Mouse (Mus musculus) liver, embryonic 14.5 days (tissue): ENCODE data around the gene Denr.

Experiments
- CTCF ChIP-seq: IDR thresholded peaks from 2 replicates; pipeline ENCODE4 v1.5.1; 2016; ENCODE audit warnings: antibody characterized with exemption, low read depth, control low read depth
- EP300 ChIP-seq: IDR thresholded peaks from 2 replicates; pipeline ENCODE4 v1.6.1; 2016; ENCODE audit warnings: antibody characterized with exemption, low read depth

DNA sequence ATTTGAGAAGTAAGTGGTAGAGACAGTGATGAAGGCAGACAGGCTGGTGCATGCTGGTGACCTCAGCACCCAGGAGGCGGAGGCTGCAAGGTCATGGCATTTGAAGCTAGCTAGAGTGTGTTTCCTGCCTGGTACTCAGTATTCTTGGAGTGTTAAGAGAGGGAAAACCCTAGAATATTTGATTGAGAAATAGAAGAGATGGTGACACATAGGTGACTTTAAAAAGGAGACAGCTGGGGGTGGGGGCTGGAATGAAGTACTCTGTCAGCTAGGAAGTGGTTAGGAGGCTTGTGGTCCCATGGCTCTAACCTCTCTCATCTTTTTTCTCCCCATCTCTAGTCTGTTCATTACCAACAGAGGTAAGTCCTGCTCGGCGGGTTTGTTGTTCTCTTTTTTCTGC, 7.9 kb downstream of the Denr start:
- TF ChIP-seq CTCF: no peak
- TF ChIP-seq EP300: no peak
